Mouse (Mus musculus) spleen, adult 2 months (tissue): Measurements from ENCODE around the gene Pvalb.

Experiments used
- CTCF ChIP-seq: fragments of 200-500 bp; IDR thresholded peaks from 2 replicates; pipeline ENCODE4 v1.5.1; 2011; ENCODE audit warnings: mild to moderate bottlenecking, inconsistent platforms; ENCODE audit not compliant: insufficient read depth, insufficient read length, insufficient replicate concordance; ENCODE audit errors: extremely low read depth
- POLR2A ChIP-seq: fragments of 200-500 bp; IDR thresholded peaks from 2 replicates; pipeline ENCODE4 v1.6.1; 2011; ENCODE audit warnings: low read depth, low read length, inconsistent platforms

DNA sequence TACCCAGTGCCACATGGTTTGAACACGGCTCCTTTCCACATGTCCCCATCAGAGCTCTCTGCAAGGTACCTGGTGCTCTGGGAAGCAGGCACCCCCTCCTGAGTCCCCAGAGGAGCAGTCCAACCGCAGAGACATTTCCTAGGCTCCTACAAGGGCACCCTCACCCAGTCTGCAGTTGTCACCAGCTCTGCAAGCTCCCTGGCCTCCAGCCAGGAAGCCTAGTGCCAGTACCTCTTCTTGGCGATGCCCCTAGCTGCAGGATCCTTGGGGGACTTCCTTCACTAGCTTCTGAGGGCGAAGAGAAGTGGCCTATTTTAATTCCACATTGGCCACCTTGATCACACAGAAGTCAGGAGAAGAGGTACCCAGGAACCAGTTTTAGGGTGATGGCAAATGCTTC lies 48.4 kb downstream of the Pvalb start:
- TF ChIP-seq POLR2A (no peak), CTCF (no peak)
